Mouse (Mus musculus): ENCODE data around the gene Etnk2.

The Etnk2 gene

GRCm38 (mm10) chr1:133382552-133383155 is 19.3 kb downstream of the Etnk2 start:
- DNase-seq (ENCODE audit: low read depth, low spot score), result no peak

GRCm38 (mm10) chr1:133383157-133383783 is 19.9 kb downstream of the Etnk2 start:
- no peak for DNase-seq (ENCODE audit: low read depth, low spot score)

- no peak for DNase-seq (ENCODE audit: low read depth, low spot score)
These were observed 22.1 kb downstream of the Etnk2 start for GRCm38 (mm10) chr1:133385506-133385905.

GRCm38 (mm10) chr1:133386209-133386608 is 22.8 kb downstream of the Etnk2 start:
- DNase-seq (ENCODE audit: low read depth, low spot score), result no peak

GRCm38 (mm10) chr1:133387539-133388268 is 24.3 kb downstream of the Etnk2 start:
- no peak for DNase-seq (ENCODE audit: low read depth, low spot score)

- DNase-seq (ENCODE audit: low read depth, low spot score), result no peak
These were observed 31.3 kb downstream of the Etnk2 start for GRCm38 (mm10) chr1:133394702-133395101.

- no peak for DNase-seq (ENCODE audit: low read depth, low spot score)
These were observed 33.3 kb downstream of the Etnk2 start for GRCm38 (mm10) chr1:133396693-133397092.

GRCm38 (mm10) chr1:133397094-133397482 is 33.7 kb downstream of the Etnk2 start:
- no peak for DNase-seq (ENCODE audit: low read depth, low spot score)

- DNase-seq (ENCODE audit: low read depth, low spot score), result peak; percentile 71
These were observed 34.3 kb downstream of the Etnk2 start for GRCm38 (mm10) chr1:133397483-133398237.

GRCm38 (mm10) chr1:133400014-133400725 is 36.8 kb downstream of the Etnk2 start:
- no peak for DNase-seq (ENCODE audit: low read depth, low spot score)

GRCm38 (mm10) chr1:133404005-133404404 is 40.6 kb downstream of the Etnk2 start:
- DNase-seq (ENCODE audit: low read depth, low spot score), result no peak

- no peak for DNase-seq (ENCODE audit: low read depth, low spot score)
These were observed 43.2 kb downstream of the Etnk2 start for GRCm38 (mm10) chr1:133406614-133407013.

- no peak for DNase-seq (ENCODE audit: low read depth, low spot score)
These were observed 44.1 kb downstream of the Etnk2 start for GRCm38 (mm10) chr1:133407436-133407835.

GRCm38 (mm10) chr1:133408321-133408720 is 44.9 kb downstream of the Etnk2 start:
- DNase-seq (ENCODE audit: low read depth, low spot score), result no peak

- no peak for DNase-seq (ENCODE audit: low read depth, low spot score)
These were observed 45.6 kb downstream of the Etnk2 start for GRCm38 (mm10) chr1:133408880-133409516.

- DNase-seq (ENCODE audit: low read depth, low spot score), result no peak
These were observed 46.4 kb downstream of the Etnk2 start for GRCm38 (mm10) chr1:133409786-133410185.

GRCm38 (mm10) chr1:133411506-133412147 is 48.3 kb downstream of the Etnk2 start:
- no peak for DNase-seq (ENCODE audit: low read depth, low spot score)

- no peak for DNase-seq (ENCODE audit: low read depth, low spot score)
These were observed 49.6 kb downstream of the Etnk2 start for GRCm38 (mm10) chr1:133412941-133413340.

GRCm38 (mm10) chr1:133415086-133415485 is 51.7 kb downstream of the Etnk2 start:
- no peak for DNase-seq (ENCODE audit: low read depth, low spot score)

GRCm38 (mm10) chr1:133415505-133415904 is 52.1 kb downstream of the Etnk2 start:
- DNase-seq (ENCODE audit: low read depth, low spot score), result no peak

Measured in WW6 (cell line).